Mouse (Mus musculus) adrenal gland, adult (tissue): Measurements from ENCODE around the gene Gm6096.

Experiments used
- DNase-seq, 2 experiments: peaks; one replicate each; pipeline ENCODE4 v3.0.0; 2022 to 2023; ENCODE audit warnings: low spot score in 1 of 2; ENCODE audit not compliant: inconsistent age in 2 of 2

Gene Gm6096

DNA sequence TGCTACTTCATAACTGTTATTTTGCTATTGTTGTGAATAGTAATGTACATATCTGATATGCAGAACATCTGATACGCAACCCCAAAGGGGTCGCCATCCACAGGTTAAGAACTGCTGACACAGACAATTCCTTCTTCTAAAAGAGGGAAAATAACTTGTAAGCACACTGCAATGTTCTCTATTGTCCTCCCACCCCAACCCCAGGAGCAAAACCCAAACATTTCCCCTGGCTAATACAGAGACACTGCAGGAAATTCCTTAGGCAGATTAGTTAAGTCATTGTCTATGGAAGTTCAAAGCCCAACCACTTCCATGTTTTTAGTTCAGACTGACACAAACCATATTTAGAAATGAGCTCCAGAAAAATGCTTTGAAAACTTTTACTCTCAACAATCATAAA is 48.0 kb downstream of the Gm6096 start:
- DNase-seq, result peak in 1 of 2 experiments; percentile 25
